In genomic region chr11:116671112-116671844, GRCm38 (mm10) we compare ENCODE assay signal across 7 mouse cellular contexts. TPM values are rescaled to one million over a fixed set of nuclear protein-coding genes. Genes with fewer than 3 reads are reported as not detected.
DNase-seq lines count a peak whose midpoint lies in the region; ATAC-seq lines count a peak whose summit lies in the region.

No protein-coding gene starts in this region.

- peak overlapping the region; percentile 90 for H3K4me3 ChIP-seq in embryonic facial prominence, embryonic 10.5 days
- peak overlapping the region; percentile 90 for H3K4me3 ChIP-seq in limb, embryonic 10.5 days
- peak overlapping the region; percentile 82 for H3K4me3 ChIP-seq in midbrain, embryonic 13.5 days (replicated peaks)

- peaks cover 49% of the 10 kb centered on the region for H3K4me1 ChIP-seq in embryonic facial prominence, embryonic 10.5 days
- H3K4me1 ChIP-seq in limb, embryonic 10.5 days: peaks cover 40% of the 10 kb centered on the region
- H3K4me1 ChIP-seq in midbrain, embryonic 13.5 days (replicated peaks): peaks cover 44% of the 10 kb centered on the region

- H3K4me2 ChIP-seq in midbrain, embryonic 13.5 days (replicated peaks): peak overlapping the region; percentile 91

- peaks cover 39% of the 10 kb centered on the region for H3K36me3 ChIP-seq in embryonic facial prominence, embryonic 10.5 days (replicated peaks)
- peaks cover 38% of the 10 kb centered on the region for H3K36me3 ChIP-seq in limb, embryonic 10.5 days
- peaks cover 34% of the 10 kb centered on the region for H3K36me3 ChIP-seq in midbrain, embryonic 13.5 days

- peak; percentile 89 for ATAC-seq in granulocyte monocyte progenitor cell, adult 5-6 weeks (replicated peaks; ENCODE audit: poor library complexity, severe bottlenecking)
- ATAC-seq in midbrain, embryonic 13.5 days: peak; percentile 91

- peak overlapping the region; percentile 93 for H3K27ac ChIP-seq in embryonic facial prominence, embryonic 10.5 days (replicated peaks)
- H3K27ac ChIP-seq in limb, embryonic 10.5 days: peak overlapping the region; percentile 92
- H3K27ac ChIP-seq in midbrain, embryonic 13.5 days: peak overlapping the region; percentile 37; the same call in 1 of the 2 replicates

- peak; percentile 96 for DNase-seq in adrenal gland, postnatal 10 days
- peak; percentile 97 for DNase-seq in embryonic facial prominence, embryonic 10.5 days (ENCODE audit: low spot score)
- DNase-seq in kidney, adult 11 months: peak; percentile 98
- DNase-seq in limb, embryonic 10.5 days (ENCODE audit: low spot score): peak; percentile 95
- DNase-seq in spleen, adult 12 weeks (ENCODE audit: low spot score): peak; percentile 94

- 2% methylated on average over 45 of the region's 45 CpGs for WGBS in embryonic facial prominence, embryonic 10.5 days
- WGBS in limb, embryonic 10.5 days: 2% methylated on average over 45 of the region's 45 CpGs
- WGBS in midbrain, embryonic 13.5 days: 1% methylated on average over 45 of the region's 45 CpGs

- no peaks in the 10 kb centered on the region for H3K9me3 ChIP-seq in embryonic facial prominence, embryonic 10.5 days
- no peaks in the 10 kb centered on the region for H3K9me3 ChIP-seq in limb, embryonic 10.5 days (replicated peaks)
- H3K9me3 ChIP-seq in midbrain, embryonic 13.5 days: no peaks in the 10 kb centered on the region

- H3K27me3 ChIP-seq in embryonic facial prominence, embryonic 10.5 days (replicated peaks; ENCODE audit: low read depth, poor library complexity, severe bottlenecking): peaks cover 6% of the 10 kb centered on the region; the same call in 1 of the 2 replicates
- peaks cover 9% of the 10 kb centered on the region; the same call in 1 of the 2 replicates for H3K27me3 ChIP-seq in limb, embryonic 10.5 days (ENCODE audit: low read depth, poor library complexity, severe bottlenecking)
- H3K27me3 ChIP-seq in midbrain, embryonic 13.5 days: no peaks in the 10 kb centered on the region

- H3K9ac ChIP-seq in midbrain, embryonic 13.5 days (replicated peaks): peak overlapping the region; percentile 81

RNA-seq across cellular contexts. Expression of gene Cygb, which starts 17.2 kb away (rescaled TPM):
- 10 to 100 TPM; 40.8 to 44.7 TPM for total RNA-seq in adrenal gland, postnatal 10 days (2021)
- 5.0 and 5.7 TPM in 2 replicates for polyA plus RNA-seq in embryonic facial prominence, embryonic 10.5 days (2016; fragmentation: Nextera tagmentation; extraction: Ambion mirVana)
- not detected in 2 replicates for total RNA-seq in granulocyte monocyte progenitor cell, adult 5-6 weeks (2014; fragmentation: Nextera tagmentation)
- not detected in 2 replicates for total RNA-seq in granulocyte monocyte progenitor cell, adult 5-6 weeks (2017)
- polyA plus RNA-seq in limb, embryonic 10.5 days (2016; fragmentation: Nextera tagmentation; extraction: Ambion mirVana): 2.7 and 5.8 TPM in 2 replicates
- polyA plus RNA-seq in midbrain, embryonic 13.5 days (2015; fragmentation: Nextera tagmentation; extraction: Ambion mirVana): 8.8 TPM in 2 replicates

RNA-seq across cellular contexts. Expression of gene Prcd, which starts 17.9 kb away (rescaled TPM):
- 1 to 10 TPM; 4.1 to 6.0 TPM for total RNA-seq in adrenal gland, postnatal 10 days (2021)
- 0.76 and 1.2 TPM in 2 replicates for polyA plus RNA-seq in embryonic facial prominence, embryonic 10.5 days (2016; fragmentation: Nextera tagmentation; extraction: Ambion mirVana)
- not detected in 2 replicates for total RNA-seq in granulocyte monocyte progenitor cell, adult 5-6 weeks (2014; fragmentation: Nextera tagmentation)
- total RNA-seq in granulocyte monocyte progenitor cell, adult 5-6 weeks (2017): not detected in 2 replicates
- polyA plus RNA-seq in limb, embryonic 10.5 days (2016; fragmentation: Nextera tagmentation; extraction: Ambion mirVana): 0.16 and 0.25 TPM in 2 replicates
- polyA plus RNA-seq in midbrain, embryonic 13.5 days (2015; fragmentation: Nextera tagmentation; extraction: Ambion mirVana): 1.0 and 1.2 TPM in 2 replicates

RNA-seq across cellular contexts. Expression of gene Rhbdf2, which starts 44.5 kb away (rescaled TPM):
- total RNA-seq in adrenal gland, postnatal 10 days (2021): 10 to 100 TPM; 11.1 to 14.4 TPM
- polyA plus RNA-seq in embryonic facial prominence, embryonic 10.5 days (2016; fragmentation: Nextera tagmentation; extraction: Ambion mirVana): 5.5 and 6.1 TPM in 2 replicates
- 7.3 and 8.6 TPM in 2 replicates for total RNA-seq in granulocyte monocyte progenitor cell, adult 5-6 weeks (2014; fragmentation: Nextera tagmentation)
- 2.9 TPM in 2 replicates for total RNA-seq in granulocyte monocyte progenitor cell, adult 5-6 weeks (2017)
- 4.4 and 5.2 TPM in 2 replicates for polyA plus RNA-seq in limb, embryonic 10.5 days (2016; fragmentation: Nextera tagmentation; extraction: Ambion mirVana)
- 0.76 and 0.77 TPM in 2 replicates for polyA plus RNA-seq in midbrain, embryonic 13.5 days (2015; fragmentation: Nextera tagmentation; extraction: Ambion mirVana)

Comparison
In these comparisons a context has a peak if more than half of its experiments do, and no peak if none do; other contexts are left out.
1. Peak in every context shown above with its lines: DNase-seq, ATAC-seq, H3K4me3 ChIP-seq and H3K27ac ChIP-seq.
2. H3K27ac ChIP-seq: peak in every context shown above with its lines; median percentile 93 in embryonic facial prominence, embryonic 10.5 days; 92 in limb, embryonic 10.5 days; 37 in midbrain, embryonic 13.5 days.